Mouse (Mus musculus) left cerebral cortex, adult 2 months (tissue): ENCODE results near the gene Acsl5. TPM values are rescaled to one million over a fixed set of nuclear protein-coding genes. Genes with fewer than 3 reads are reported as not detected.

Source experiments
- DNase-seq, 2 experiments: peaks; one replicate each; pipeline ENCODE4 v3.0.0; 2021 to 2022; ENCODE audit warnings: low spot score in 2 of 2, mixed read lengths in 1 of 2; ENCODE audit errors: extremely low spot score in 1 of 2
- H3K27ac ChIP-seq: fragments of 200-600 bp; 2 replicates; pipeline ENCODE4 v1.8.1; 2022
- H3K4me3 ChIP-seq: fragments of 200-600 bp; 2 replicates; pipeline ENCODE4 v1.8.1; 2022
- CTCF ChIP-seq: fragments of 200-600 bp; IDR thresholded peaks from 2 replicates; pipeline ENCODE4 v1.8.1; 2022; ENCODE audit warnings: antibody characterized with exemption, mild to moderate bottlenecking, moderate library complexity
- intact Hi-C: fragments of 180-260 bp; cut with DNase I; formaldehyde crosslinking; loops from one replicate; pipeline ENCODE4 v1.15.1; 2025
- total RNA-seq, 2 experiments: library from RNA; stranded (reverse); gene quantifications; 2 replicates each; pipeline ENCODE4 v1.2.3; 2021

Gene Acsl5
- total RNA-seq, 2 experiments from 2014 or later = 52.0 to 57.0 TPM

GRCm38 (mm10) chr19:55316109-55316714 lies 64.5 kb downstream of the Acsl5 start, which contains the start of gene Vti1a:
Gene Vti1a, plus strand, starts transcription at chr19:55316295.
- intact Hi-C loops = loop anchor here (5.0 kb wide), 1 partner anchor 219 kb away; no protein-coding TSS in a partner anchor
- DNase-seq = peak; percentile 87
- Histone ChIP-seq H3K27ac (peak within 1 kb of the TSS; percentile 90), H3K4me3 (peak within 1 kb of the TSS; percentile 100)
- TF ChIP-seq CTCF = peak; percentile 56

- intact Hi-C loops = loop anchor here (5.0 kb wide), 1 partner anchor 220 kb away; no protein-coding TSS in a partner anchor
- H3K4me3 ChIP-seq = peak overlapping the region; percentile 100
- DNase-seq = no peak
- no peak for TF ChIP-seq CTCF
- peak overlapping the region; percentile 90; the same call in 1 of the 2 replicates for H3K27ac ChIP-seq
These were observed 65.2 kb downstream of the Acsl5 start for GRCm38 (mm10) chr19:55316901-55317300.

- no peak overlapping the region for H3K27ac ChIP-seq
- intact Hi-C loops = loop anchor here (5.0 kb wide), 1 partner anchor 222 kb away; no protein-coding TSS in a partner anchor
- no peak for TF ChIP-seq CTCF
These were observed 67.3 kb downstream of the Acsl5 start for GRCm38 (mm10) chr19:55319036-55319435.

GRCm38 (mm10) chr19:55319521-55319920 lies 67.8 kb downstream of the Acsl5 start:
- H3K4me3 ChIP-seq = no peak overlapping the region
- intact Hi-C loops = loop anchor here (5.0 kb wide), 1 partner anchor 222 kb away; no protein-coding TSS in a partner anchor
- no peak for TF ChIP-seq CTCF
- DNase-seq = no peak
- H3K27ac ChIP-seq = no peak overlapping the region

More at GRCm38 (mm10) chr19:55319036-55319435, 67.3 kb downstream of the Acsl5 start:
- no peak for DNase-seq
- H3K4me3 ChIP-seq = no peak overlapping the region

GRCm38 (mm10) chr19:55322604-55323003 lies 70.9 kb downstream of the Acsl5 start:
- intact Hi-C loops = no loop called here
- DNase-seq = no peak
- Histone ChIP-seq H3K27ac (no peak overlapping the region), H3K4me3 (no peak overlapping the region)
- no peak for TF ChIP-seq CTCF

- H3K4me3 ChIP-seq = no peak overlapping the region
- TF ChIP-seq CTCF = no peak
- no peak for DNase-seq
- intact Hi-C loops = no loop called here
- no peak overlapping the region for H3K27ac ChIP-seq
These were observed 75.8 kb downstream of the Acsl5 start for GRCm38 (mm10) chr19:55327510-55327909.

GRCm38 (mm10) chr19:55331776-55332175 lies 80.0 kb downstream of the Acsl5 start:
- TF ChIP-seq CTCF = no peak
- no peak for DNase-seq
- Histone ChIP-seq H3K4me3 (no peak overlapping the region), H3K27ac (no peak overlapping the region)
- intact Hi-C loops = no loop called here

- Histone ChIP-seq H3K4me3 (no peak overlapping the region), H3K27ac (no peak overlapping the region)
- DNase-seq = peak; percentile 61 to 65
- TF ChIP-seq CTCF = peak; percentile 95
- intact Hi-C loops = no loop called here
These were observed 81.0 kb downstream of the Acsl5 start for GRCm38 (mm10) chr19:55332641-55333268.

- intact Hi-C loops = loop anchor here (1.0 to 5.0 kb wide), 5 partner anchors 86 to 959 kb away; no protein-coding TSS in a partner anchor
- peak; percentile 78 for TF ChIP-seq CTCF
- no peak for DNase-seq
- Histone ChIP-seq H3K4me3 (no peak overlapping the region), H3K27ac (no peak overlapping the region)
These were observed 84.1 kb downstream of the Acsl5 start for GRCm38 (mm10) chr19:55335881-55336280.

- no peak for DNase-seq
- Histone ChIP-seq H3K4me3 (no peak overlapping the region), H3K27ac (no peak overlapping the region)
- intact Hi-C loops = loop anchor here (1.0 to 5.0 kb wide), 5 partner anchors 86 to 958 kb away; no protein-coding TSS in a partner anchor
- TF ChIP-seq CTCF = no peak
These were observed 84.7 kb downstream of the Acsl5 start for GRCm38 (mm10) chr19:55336441-55336840.

- no peak for TF ChIP-seq CTCF
- no peak for DNase-seq
- no peak overlapping the region for H3K27ac ChIP-seq
- intact Hi-C loops = loop anchor here (1.0 to 5.0 kb wide), 5 partner anchors 85 to 958 kb away; no protein-coding TSS in a partner anchor
- H3K4me3 ChIP-seq = no peak overlapping the region
These were observed 85.3 kb downstream of the Acsl5 start for GRCm38 (mm10) chr19:55337066-55337465.

- DNase-seq = no peak
- Histone ChIP-seq H3K27ac (no peak overlapping the region), H3K4me3 (no peak overlapping the region)
- intact Hi-C loops = loop anchor here (1.0 to 5.0 kb wide), 5 partner anchors 85 to 957 kb away; no protein-coding TSS in a partner anchor
- TF ChIP-seq CTCF = no peak
These were observed 85.9 kb downstream of the Acsl5 start for GRCm38 (mm10) chr19:55337664-55338063.
